In genomic region chrX:163549666-163550065, GRCm38 (mm10) we compare ENCODE assay signal across 8 mouse cellular contexts. TPM values are rescaled to one million over a fixed set of nuclear protein-coding genes. Genes with fewer than 3 reads are reported as not detected.
DNase-seq lines count a peak whose midpoint lies in the region; ATAC-seq and TF ChIP-seq lines count a peak whose summit lies in the region.

Grpr (minus strand) TSS chrX:163549677.

- H3K27ac ChIP-seq in CH12.LX (ENCODE audit: insufficient read depth, low read depth) = no peak within 1 kb of the TSS
- no peak within 1 kb of the TSS for H3K27ac ChIP-seq in hindbrain, embryonic 12.5 days
- H3K27ac ChIP-seq in layer of hippocampus, adult 2 months = no peak within 1 kb of the TSS
- no peak within 1 kb of the TSS for H3K27ac ChIP-seq in lung, embryonic 14.5 days (ENCODE audit: low read depth)

- no peak for TF ChIP-seq EP300 in CH12.LX (IDR thresholded peaks at IDR 0.05; ENCODE audit: low read length)

- in situ Hi-C loops in CH12.LX (cut with MboI; ENCODE audit: low pct_ligation_motif_present, low pct_unique_long_range_greater_than_20kb, low sequenced_read_pairs) = no loop called here

- H3K79me2 ChIP-seq in CH12.LX (replicated peaks; ENCODE audit: control insufficient read depth, extremely low read depth, insufficient read depth, poor library complexity, severe bottlenecking) = no peaks in the 10 kb centered on the region

- 18% methylated on average over 7 of the region's 7 CpGs for WGBS in hindbrain, embryonic 12.5 days
- WGBS in lung, embryonic 14.5 days = 13% methylated on average over 7 of the region's 7 CpGs

- H3K4me1 ChIP-seq in CH12.LX (ENCODE audit: control insufficient read depth in 1 of 2, insufficient read depth in 2 of 2) = no peaks in the 10 kb centered on the region
- no peaks in the 10 kb centered on the region for H3K4me1 ChIP-seq in hindbrain, embryonic 12.5 days
- no peaks in the 10 kb centered on the region for H3K4me1 ChIP-seq in lung, embryonic 14.5 days (ENCODE audit: insufficient read depth)

- TF ChIP-seq POLR2A in CH12.LX (IDR thresholded peaks at IDR 0.05; ENCODE audit: low read depth, low read length) = no peak

- peak; percentile 49 for TF ChIP-seq RAD21 in CH12.LX (IDR thresholded peaks at IDR 0.05; ENCODE audit: low read depth, low read length)

- no peak within 1 kb of the TSS for H3K4me3 ChIP-seq in CH12.LX (replicated peaks in 1 of 3; ENCODE audit: low read depth in 2 of 3, low read length in 2 of 3, poor library complexity in 1 of 3)
- H3K4me3 ChIP-seq in hindbrain, embryonic 12.5 days = no peak within 1 kb of the TSS
- no peak within 1 kb of the TSS for H3K4me3 ChIP-seq in layer of hippocampus, adult 2 months
- H3K4me3 ChIP-seq in lung, embryonic 14.5 days (ENCODE audit: low read depth, low read length) = no peak within 1 kb of the TSS

- no peaks in the 10 kb centered on the region for H3K36me3 ChIP-seq in CH12.LX (replicated peaks in 1 of 2; ENCODE audit: control insufficient read depth in 1 of 2, insufficient read depth in 1 of 2, low read length in 1 of 2)
- no peaks in the 10 kb centered on the region for H3K36me3 ChIP-seq in hindbrain, embryonic 12.5 days
- no peaks in the 10 kb centered on the region for H3K36me3 ChIP-seq in lung, embryonic 14.5 days (ENCODE audit: insufficient read depth)

- no peak within 1 kb of the TSS for H3K9ac ChIP-seq in CH12.LX (ENCODE audit: insufficient read depth, low read depth)
- no peak within 1 kb of the TSS for H3K9ac ChIP-seq in hindbrain, embryonic 12.5 days
- H3K9ac ChIP-seq in lung, embryonic 14.5 days = no peak within 1 kb of the TSS

- ATAC-seq in activated CD4-positive, CD25-positive, alpha-beta regulatory T cell, adult 4 months = peak; percentile 63
- ATAC-seq in hindbrain, embryonic 12.5 days (ENCODE audit: low FRiP score) = peak; percentile 78
- ATAC-seq in lung, embryonic 14.5 days (ENCODE audit: insufficient read depth) = peak; percentile 99

- no peaks in the 10 kb centered on the region for H3K27me3 ChIP-seq in CH12.LX (replicated peaks)
- peaks cover 33% of the 10 kb centered on the region for H3K27me3 ChIP-seq in hindbrain, embryonic 12.5 days
- no peaks in the 10 kb centered on the region for H3K27me3 ChIP-seq in lung, embryonic 14.5 days (ENCODE audit: insufficient read depth, low read length)

- peak; percentile 39 for DNase-seq in CH12.LX (ENCODE audit: extremely low read depth)
- peak; percentile 20 for DNase-seq in embryo, embryonic 9.5 days (ENCODE audit: extremely low spot score)
- peak; percentile 15 to 36 for DNase-seq in layer of hippocampus, adult 2 months (ENCODE audit: low spot score in 2 of 2)
- peak; percentile 83 for DNase-seq in lung, embryonic 14.5 days
- DNase-seq in ovary, postnatal 36 days (ENCODE audit: low spot score) = peak; percentile 40
- no peak for DNase-seq in spleen, adult 12 weeks (ENCODE audit: low spot score)

- peak in 1 of 2 experiments; percentile 62; a peak in 2 of 4 replicates for TF ChIP-seq CTCF in CH12.LX (conservative IDR thresholded peaks at IDR 0.05 in 1 of 2, IDR thresholded peaks at IDR 0.05 in 1 of 2; ENCODE audit: low read depth in 2 of 2, low read length in 2 of 2)
- peak; percentile 79 for TF ChIP-seq CTCF in layer of hippocampus, adult 2 months (conservative IDR thresholded peaks at IDR 0.05)
- TF ChIP-seq CTCF in lung, embryonic 14.5 days (IDR thresholded peaks at IDR 0.05; ENCODE audit: low read depth) = peak; percentile 74

- dilution Hi-C loops in CH12.LX (cut with MboI; ENCODE audit: extremely low pct_ligation_motif_present, extremely low pct_unique_long_range_greater_than_20kb, low sequenced_read_pairs) = no loop called here

- H3K9me3 ChIP-seq in CH12.LX (replicated peaks; ENCODE audit: low read length) = no peaks in the 10 kb centered on the region
- no peaks in the 10 kb centered on the region for H3K9me3 ChIP-seq in hindbrain, embryonic 12.5 days (replicated peaks)
- H3K9me3 ChIP-seq in lung, embryonic 14.5 days (ENCODE audit: low read depth, low read length) = no peaks in the 10 kb centered on the region

- no peak within 1 kb of the TSS for H3K4me2 ChIP-seq in CH12.LX (ENCODE audit: insufficient read depth, low read depth, poor library complexity, severe bottlenecking)
- no peak within 1 kb of the TSS for H3K4me2 ChIP-seq in hindbrain, embryonic 12.5 days (replicated peaks)
- no peak within 1 kb of the TSS for H3K4me2 ChIP-seq in lung, embryonic 14.5 days

TF ChIP-seq in CH12.LX, 34 proteins besides CTCF, POLR2A, EP300 and RAD21:
- peak; percentile 59 for TF ChIP-seq SMC3 (IDR thresholded peaks at IDR 0.05; ENCODE audit: low read depth, low read length)
- TF ChIP-seq SIN3A (IDR thresholded peaks at IDR 0.05; ENCODE audit: low read length) = no peak

RNA-seq across cellular contexts. Expression of gene Grpr, which starts in this region (rescaled TPM):
- not detected in 2 replicates for total RNA-seq in CH12.LX (2012; rRNA removed)
- not detected in 2 replicates for total RNA-seq in CH12.LX (2014; rRNA removed)
- polyA plus RNA-seq in CH12.LX (2012; ENCODE audit: insufficient read length, low read depth) = not detected in 2 replicates
- not detected for polyA plus RNA-seq in activated CD4-positive, CD25-positive, alpha-beta regulatory T cell, adult 4 months (2017; shearing (Covaris generic))
- 0.29 and 0.37 TPM in 2 replicates for polyA plus RNA-seq in hindbrain, embryonic 12.5 days (2016; fragmentation: Nextera tagmentation; extraction: Ambion mirVana)
- total RNA-seq in layer of hippocampus, adult 2 months (2021) = 1 to 10 TPM; 2.7 TPM
- 0.32 TPM in 2 replicates for polyA plus RNA-seq in lung, embryonic 14.5 days (2014; fragmentation: Nextera tagmentation; extraction: Ambion mirVana)

Comparison
In these comparisons a context has a peak if more than half of its experiments do, and no peak if none do; other contexts are left out.
1. Peak in DNase-seq in CH12.LX; RNA of the gene not detected or under 1 TPM.
2. Peak in ATAC-seq in activated CD4-positive, CD25-positive, alpha-beta regulatory T cell, adult 4 months; RNA of the gene not detected or under 1 TPM.
3. Peak in ATAC-seq in hindbrain, embryonic 12.5 days; RNA of the gene not detected or under 1 TPM.
4. Peak in DNase-seq and ATAC-seq in lung, embryonic 14.5 days; RNA of the gene not detected or under 1 TPM.